Comparison of ENCODE assay signal across 32 mouse cellular contexts in the genomic region with DNA sequence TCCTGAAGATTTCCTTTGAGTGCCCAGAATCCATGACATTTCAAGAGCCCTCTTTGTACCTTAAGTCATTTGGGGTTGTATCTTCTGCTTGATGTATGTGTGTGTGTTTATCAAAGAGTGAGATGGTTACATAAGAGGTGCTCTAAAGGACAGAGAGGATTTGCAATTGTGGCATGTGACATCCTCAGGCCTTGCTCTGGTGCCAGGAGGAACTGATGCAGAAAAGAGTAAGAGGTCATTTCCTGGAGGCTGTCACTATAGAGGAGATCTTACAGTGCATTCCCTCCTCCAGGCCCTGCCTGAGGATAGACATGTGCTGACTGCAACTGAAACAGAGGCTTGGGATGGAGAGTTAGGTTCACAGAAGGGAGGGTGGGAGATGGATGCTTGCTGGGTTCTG. TPM values are rescaled to one million over a fixed set of nuclear protein-coding genes. Genes with fewer than 3 reads are reported as not detected.
DNase-seq lines count a peak whose midpoint lies in the region; ATAC-seq and TF ChIP-seq lines count a peak whose summit lies in the region.
"Had no signal": no experiment of that assay in that cellular context is flagged by ENCODE, and none has a peak within 500 bp of the region (broad histone marks: within the 10 kb centered on the region; RNA-seq: fewer than 3 reads in every experiment).

No protein-coding gene starts in this region.

- no peak overlapping the region for H3K4me2 ChIP-seq in heart, embryonic 11.5 days
- no peak overlapping the region for H3K4me2 ChIP-seq in kidney, postnatal 0 days (ENCODE audit: low read length)
- H3K4me2 ChIP-seq: embryonic facial prominence, embryonic 12.5 days; embryonic facial prominence, embryonic 15.5 days; heart, embryonic 13.5 days; hindbrain, embryonic 14.5 days had no signal

- no peak overlapping the region for H3K9ac ChIP-seq in heart, embryonic 11.5 days (ENCODE audit: low read depth, low read length)
- H3K9ac ChIP-seq in kidney, postnatal 0 days (ENCODE audit: low read depth, low read length), result no peak overlapping the region
- H3K9ac ChIP-seq: embryonic facial prominence, embryonic 12.5 days; embryonic facial prominence, embryonic 15.5 days; forebrain, postnatal 0 days; heart, embryonic 13.5 days; hindbrain, embryonic 14.5 days had no signal

- peak; percentile 24 for DNase-seq in adrenal gland, adult 8-10 months
- no peak for DNase-seq in adrenal gland, postnatal 25 days
- DNase-seq in heart, adult 11 months, result peak; percentile 64
- peak; percentile 2 for DNase-seq in kidney, postnatal 0 days (ENCODE audit: low spot score)
- DNase-seq in kidney, adult 11 months, result no peak
- peak; percentile 5 for DNase-seq in lung, postnatal 36 days
- DNase-seq in lung, postnatal 4 days, result no peak
- DNase-seq: adrenal gland, postnatal 36 days; cerebellum, adult 11 months; cerebellum, adult 2 months; cerebellum, postnatal 10 days; forebrain, postnatal 0 days; gastrocnemius, adult 2 months; gastrocnemius, postnatal 14 days; heart, adult 18-20 months; heart, postnatal 14 days; heart, postnatal 4 days had no signal

- no peaks in the 10 kb centered on the region for H3K27me3 ChIP-seq in heart, embryonic 11.5 days (ENCODE audit: control insufficient read depth, insufficient read depth, low read length)
- H3K27me3 ChIP-seq in kidney, postnatal 0 days (ENCODE audit: insufficient read depth, low read length), result no peaks in the 10 kb centered on the region
- H3K27me3 ChIP-seq: embryonic facial prominence, embryonic 12.5 days; embryonic facial prominence, embryonic 15.5 days had no signal

- H3K4me3 ChIP-seq in heart, embryonic 11.5 days (ENCODE audit: low read depth, low read length), result no peak overlapping the region
- H3K4me3 ChIP-seq in kidney, postnatal 0 days (replicated peaks; ENCODE audit: low read depth, low read length), result no peak overlapping the region
- H3K4me3 ChIP-seq: embryonic facial prominence, embryonic 12.5 days; embryonic facial prominence, embryonic 15.5 days; gastrocnemius, adult 2 months; heart, embryonic 13.5 days had no signal

- H3K36me3 ChIP-seq in heart, embryonic 11.5 days (ENCODE audit: control insufficient read depth, insufficient read depth, low read length), result no peaks in the 10 kb centered on the region
- H3K36me3 ChIP-seq in kidney, postnatal 0 days (ENCODE audit: insufficient read depth, low read length), result no peaks in the 10 kb centered on the region
- H3K36me3 ChIP-seq: embryonic facial prominence, embryonic 12.5 days; embryonic facial prominence, embryonic 15.5 days; heart, embryonic 13.5 days had no signal

- ATAC-seq in heart, embryonic 11.5 days (replicated peaks; ENCODE audit: insufficient number of reproducible peaks, low FRiP score, low TSS enrichment), result no peak
- ATAC-seq in kidney, postnatal 0 days (replicated peaks; ENCODE audit: low FRiP score, low read depth), result no peak
- ATAC-seq: activated CD4-positive, CD25-positive, alpha-beta regulatory T cell, adult 4 months; forebrain, embryonic 14.5 days; forebrain, postnatal 0 days; hindbrain, postnatal 0 days; inflammation-experienced regulatory T-cells, adult 6 months had no signal

- no peak for TF ChIP-seq CTCF in kidney, postnatal 0 days (IDR thresholded peaks at IDR 0.05; ENCODE audit: low read depth)

- H3K4me1 ChIP-seq in heart, embryonic 11.5 days (ENCODE audit: control insufficient read depth, insufficient read depth, low read length), result no peaks in the 10 kb centered on the region
- no peaks in the 10 kb centered on the region for H3K4me1 ChIP-seq in kidney, postnatal 0 days (replicated peaks; ENCODE audit: insufficient read depth, low read length)
- H3K4me1 ChIP-seq: embryonic facial prominence, embryonic 12.5 days; embryonic facial prominence, embryonic 15.5 days; heart, embryonic 13.5 days had no signal

- H3K9me3 ChIP-seq in heart, embryonic 11.5 days (replicated peaks; ENCODE audit: control insufficient read depth, low read length), result no peaks in the 10 kb centered on the region
- no peaks in the 10 kb centered on the region for H3K9me3 ChIP-seq in kidney, postnatal 0 days (replicated peaks; ENCODE audit: low read length)
- H3K9me3 ChIP-seq: embryonic facial prominence, embryonic 12.5 days; embryonic facial prominence, embryonic 15.5 days; heart, embryonic 13.5 days had no signal

- H3K27ac ChIP-seq in heart, embryonic 11.5 days (ENCODE audit: low read depth, low read length), result no peak overlapping the region
- no peak overlapping the region for H3K27ac ChIP-seq in kidney, postnatal 0 days
- H3K27ac ChIP-seq: embryonic facial prominence, embryonic 12.5 days; embryonic facial prominence, embryonic 15.5 days; gastrocnemius, adult 2 months; heart, embryonic 13.5 days; hindbrain, embryonic 14.5 days; hindbrain, postnatal 0 days had no signal

RNA-seq across cellular contexts. Expression of gene Bpifa2, which starts 7.0 kb away (rescaled TPM):
- total RNA-seq in adrenal gland, adult 8-10 months (2022), result 1 to 10 TPM in 1 of 4 experiments, under 1 TPM in 3; 0.37 to 1.0 (median 0.67) TPM
- 0.43 TPM in 1 of 2 replicates, not detected in the other for total RNA-seq in adrenal gland, postnatal 25 days (2021)
- polyA plus RNA-seq in heart, embryonic 11.5 days (2014; fragmentation: Nextera tagmentation; extraction: Ambion mirVana), result not detected in 2 replicates
- not detected in 2 replicates for polyA plus RNA-seq in kidney, postnatal 0 days (2015; fragmentation: Nextera tagmentation; extraction: Ambion mirVana)
- total RNA-seq: ES-E14; forebrain, postnatal 0 days; gastrocnemius, adult 2 months; gastrocnemius, postnatal 14 days; gastrocnemius, postnatal 4 days; heart, adult 18-20 months; heart, postnatal 14 days; heart, postnatal 4 days; hindbrain, postnatal 0 days had no signal
- polyA plus RNA-seq: cerebellum, adult 2 months; embryonic facial prominence, embryonic 12.5 days; embryonic facial prominence, embryonic 15.5 days; forebrain, embryonic 11.5 days; forebrain, embryonic 14.5 days; forebrain, postnatal 0 days; frontal cortex, adult 2 months; heart, embryonic 13.5 days; heart, embryonic 16.5 days; hindbrain, embryonic 11.5 days; hindbrain, embryonic 14.5 days; hindbrain, postnatal 0 days; inflammation-experienced regulatory T-cells, adult 6 months had no signal

RNA-seq across cellular contexts. Expression of gene Bpifa6, which starts 26.3 kb away (rescaled TPM):
- total RNA-seq in adrenal gland, adult 8-10 months (2022), result under 1 TPM in 1 of 4 experiments, not detected in 3; 0.17 TPM
- total RNA-seq in adrenal gland, postnatal 25 days (2021), result not detected in 2 replicates
- polyA plus RNA-seq in heart, embryonic 11.5 days (2014; fragmentation: Nextera tagmentation; extraction: Ambion mirVana), result not detected in 2 replicates
- polyA plus RNA-seq in kidney, postnatal 0 days (2015; fragmentation: Nextera tagmentation; extraction: Ambion mirVana), result not detected in 2 replicates
- total RNA-seq: adrenal gland, postnatal 36 days; ES-E14; forebrain, postnatal 0 days; gastrocnemius, adult 2 months; gastrocnemius, postnatal 14 days; gastrocnemius, postnatal 4 days; heart, adult 18-20 months; heart, postnatal 14 days; heart, postnatal 4 days; hindbrain, postnatal 0 days had no signal
- polyA plus RNA-seq: activated CD4-positive, CD25-positive, alpha-beta regulatory T cell, adult 4 months; cerebellum, adult 2 months; embryonic facial prominence, embryonic 12.5 days; embryonic facial prominence, embryonic 15.5 days; forebrain, embryonic 11.5 days; forebrain, embryonic 14.5 days; forebrain, postnatal 0 days; frontal cortex, adult 2 months; heart, embryonic 13.5 days; heart, embryonic 16.5 days; hindbrain, embryonic 11.5 days; hindbrain, embryonic 14.5 days; hindbrain, postnatal 0 days; inflammation-experienced regulatory T-cells, adult 6 months had no signal

Comparison
In these comparisons a context has a peak if more than half of its experiments do, and no peak if none do; other contexts are left out.
1. DNase-seq: peak in adrenal gland, adult 8-10 months (single experiment), heart, adult 11 months (single experiment), kidney, postnatal 0 days (single experiment) and lung, postnatal 36 days (single experiment); none in adrenal gland, postnatal 25 days (single experiment), kidney, adult 11 months (single experiment) and lung, postnatal 4 days (0 of 2).